Mouse (Mus musculus) gonadal fat pad, adult 2 months (tissue): ENCODE measurements around the gene Ciao2a. TPM values are rescaled to one million over a fixed set of nuclear protein-coding genes. Genes with fewer than 3 reads are reported as not detected.

ENCODE experiments used
- DNase-seq: peaks from one replicate; pipeline ENCODE4 v3.0.0-alpha.2; 2012; ENCODE audit warnings: low read depth
- polyA plus RNA-seq: library from polyadenylated mRNA; depleted of rRNA; stranded (reverse); fragments of >200 nt; gene quantifications from 2 replicates; pipeline ENCODE4 v1.2.3, GENCODE M21; 2012; rRNA removed

Ciao2a gene
- polyA plus RNA-seq, 1 experiment: 15.7 TPM

GRCm38 (mm10) chr9:66160155-66160554 lies 33.7 kb downstream of the Ciao2a start:
- DNase-seq: no peak

DNA sequence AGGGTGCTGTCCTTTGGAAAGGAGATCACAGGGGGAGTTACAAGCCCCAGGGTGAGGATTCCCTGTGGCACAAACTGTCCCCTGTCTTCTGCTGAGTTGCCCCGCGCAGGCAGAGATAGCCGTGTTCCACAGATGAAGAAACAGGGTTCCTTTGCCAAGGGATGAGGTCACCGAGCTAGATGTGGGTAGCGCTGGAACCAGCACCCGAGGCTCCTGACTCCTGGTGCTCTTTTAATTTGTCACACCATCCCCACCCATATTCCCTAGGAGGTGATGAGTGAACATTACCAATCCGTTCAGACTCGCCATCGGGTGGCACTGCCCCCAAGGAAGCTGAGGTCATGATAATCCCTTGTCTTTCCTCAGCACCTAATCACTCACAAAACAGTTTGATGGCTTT lies 36.6 kb downstream of the Ciao2a start:
- no peak for DNase-seq

- no peak for DNase-seq
Observed at GRCm38 (mm10) chr9:66167222-66167621, 40.8 kb downstream of the Ciao2a start.

DNA sequence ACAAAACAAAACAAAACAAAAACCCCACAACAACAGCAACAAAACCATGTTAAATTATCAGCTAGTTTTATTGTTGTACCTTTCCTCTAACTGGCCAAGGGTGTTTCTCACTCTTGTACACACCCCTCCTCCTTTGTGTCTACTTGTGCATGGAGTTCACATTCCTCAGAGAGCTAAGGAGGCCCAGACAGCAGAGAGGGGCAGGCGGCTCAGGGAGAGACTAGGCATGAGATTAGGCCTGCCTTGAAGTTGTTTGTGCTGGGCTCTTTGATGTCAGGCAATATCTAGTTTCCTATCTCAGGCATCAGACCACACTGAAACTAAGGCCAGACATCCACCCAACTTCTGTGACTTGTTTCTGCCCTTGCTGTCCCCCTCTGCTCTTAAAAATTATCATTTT lies 41.8 kb downstream of the Ciao2a start:
- no peak for DNase-seq

DNA sequence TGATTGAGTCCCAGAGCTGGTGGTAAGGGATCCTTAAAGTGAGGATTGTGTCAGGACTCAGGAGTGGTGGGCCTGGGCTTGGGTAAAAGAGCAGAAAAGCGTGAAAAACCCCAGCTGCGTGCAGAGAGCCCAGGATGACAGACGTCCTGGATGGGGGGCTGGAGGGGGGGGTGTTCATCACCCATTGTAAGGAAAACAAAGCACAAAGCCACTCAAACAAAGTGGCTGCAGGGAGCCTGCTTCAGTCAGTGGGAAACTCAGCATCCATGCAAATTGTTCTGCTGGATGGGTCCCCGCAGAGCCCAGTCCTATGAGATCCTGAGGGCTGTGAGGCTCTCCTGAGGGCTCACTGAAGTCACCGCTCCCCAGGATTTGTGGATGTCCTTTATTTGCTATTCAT lies 44.1 kb downstream of the Ciao2a start:
- no peak for DNase-seq

DNA sequence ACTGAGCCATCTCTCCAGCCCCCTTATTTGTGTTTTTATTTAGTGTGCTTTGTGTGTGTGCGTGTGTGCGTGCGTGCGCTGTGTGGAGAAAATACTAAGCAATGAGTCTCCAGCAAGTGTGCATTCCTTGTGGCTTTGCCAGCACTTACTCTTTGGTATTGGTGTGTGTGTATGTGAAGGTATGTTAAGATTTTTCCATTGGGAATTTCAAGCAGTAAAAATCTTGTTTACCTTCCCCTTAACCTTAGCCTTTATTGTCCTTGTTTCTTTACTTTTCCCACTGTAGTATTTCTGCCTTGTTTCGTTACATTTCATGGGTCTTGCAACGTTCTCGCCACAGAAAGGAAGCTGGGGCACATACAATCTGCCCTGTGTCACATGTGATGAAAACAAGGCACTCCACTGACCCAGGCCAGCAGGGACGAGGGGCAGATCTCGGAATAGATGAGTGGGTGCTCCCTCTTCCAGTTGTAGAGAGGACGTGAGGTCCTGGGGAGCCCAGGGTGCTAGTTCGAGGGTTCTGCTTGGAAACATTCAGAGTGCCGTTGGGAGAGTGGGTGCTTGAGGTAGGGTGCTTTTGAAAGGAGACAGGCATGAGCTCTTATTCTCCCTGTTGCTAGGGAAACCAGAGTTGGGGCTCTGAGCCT lies 45.0 kb downstream of the Ciao2a start:
- no peak for DNase-seq

GRCm38 (mm10) chr9:66173316-66173855 lies 47.0 kb downstream of the Ciao2a start:
- DNase-seq: no peak

DNA sequence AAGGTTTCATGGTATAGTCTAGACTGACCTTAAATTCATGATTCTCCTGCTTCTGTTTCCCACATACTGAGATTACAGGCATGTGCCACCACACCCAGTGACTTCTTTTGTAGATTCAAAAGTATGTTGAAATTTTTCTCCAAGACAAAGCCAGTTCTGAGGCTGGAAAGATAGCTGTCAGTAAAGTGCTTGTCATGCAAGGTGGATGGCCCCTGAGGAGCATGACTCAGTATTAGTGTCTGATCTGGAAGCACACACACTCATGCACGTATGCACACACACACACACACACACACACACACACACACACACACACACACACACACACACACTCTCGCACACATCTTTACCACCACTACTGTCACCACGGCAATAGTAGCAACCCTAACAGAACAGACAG lies 48.6 kb downstream of the Ciao2a start:
- no peak for DNase-seq

GRCm38 (mm10) chr9:66177975-66178374 lies 51.6 kb downstream of the Ciao2a start:
- DNase-seq: no peak

DNA sequence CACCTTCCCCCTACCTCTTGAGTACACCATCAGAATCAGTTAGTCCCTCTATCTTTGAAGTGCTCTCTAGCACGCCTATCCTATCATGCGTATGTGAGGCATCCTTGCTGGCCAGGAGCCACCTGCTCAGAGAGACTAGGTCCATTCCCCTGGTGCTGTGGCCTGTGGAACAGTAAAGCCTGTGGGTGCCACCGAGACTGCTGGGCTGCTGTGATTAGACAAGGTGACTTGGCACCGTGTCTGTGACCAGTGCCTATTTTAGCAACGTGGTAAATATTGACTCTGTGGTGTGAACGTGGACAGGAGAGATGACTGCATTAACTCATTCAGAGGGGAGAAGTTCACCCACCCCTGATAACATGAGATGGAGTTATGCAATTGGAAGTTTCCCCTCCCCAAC lies 53.4 kb downstream of the Ciao2a start:
- DNase-seq: no peak

DNA sequence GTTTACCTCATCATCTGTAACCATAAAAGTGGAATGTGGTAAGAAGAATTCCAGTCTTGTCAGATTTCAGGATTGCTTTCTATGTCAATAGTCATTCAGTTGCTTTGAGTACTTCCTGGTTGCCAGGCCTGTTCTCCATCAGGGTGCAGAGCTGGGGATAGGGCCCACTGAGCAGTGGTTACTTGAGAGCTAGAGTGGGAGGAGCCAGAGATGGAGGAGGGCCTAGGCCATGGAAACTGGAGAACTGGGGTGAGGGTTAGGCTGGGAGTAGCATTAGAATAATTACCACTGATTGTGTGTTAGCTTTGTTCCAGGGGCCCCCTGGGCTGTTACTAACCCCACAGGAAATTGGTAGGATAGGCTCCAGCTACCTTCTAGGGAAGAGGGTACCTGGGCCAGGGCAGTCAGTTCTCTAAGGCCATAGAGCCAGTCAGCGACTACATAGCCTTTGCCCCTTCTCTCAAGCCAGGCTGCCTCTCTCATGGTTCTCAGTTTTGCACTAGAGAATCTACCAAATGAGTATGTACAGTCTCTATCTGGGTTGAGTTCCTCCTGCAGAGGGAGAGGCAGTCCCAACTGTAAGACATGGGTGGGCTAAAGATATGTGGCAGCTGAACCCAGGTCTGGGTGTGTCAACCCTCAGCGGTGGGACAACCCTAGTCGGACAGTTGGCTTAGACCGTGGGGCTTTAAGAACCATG lies 54.9 kb downstream of the Ciao2a start:
- no peak for DNase-seq

DNA sequence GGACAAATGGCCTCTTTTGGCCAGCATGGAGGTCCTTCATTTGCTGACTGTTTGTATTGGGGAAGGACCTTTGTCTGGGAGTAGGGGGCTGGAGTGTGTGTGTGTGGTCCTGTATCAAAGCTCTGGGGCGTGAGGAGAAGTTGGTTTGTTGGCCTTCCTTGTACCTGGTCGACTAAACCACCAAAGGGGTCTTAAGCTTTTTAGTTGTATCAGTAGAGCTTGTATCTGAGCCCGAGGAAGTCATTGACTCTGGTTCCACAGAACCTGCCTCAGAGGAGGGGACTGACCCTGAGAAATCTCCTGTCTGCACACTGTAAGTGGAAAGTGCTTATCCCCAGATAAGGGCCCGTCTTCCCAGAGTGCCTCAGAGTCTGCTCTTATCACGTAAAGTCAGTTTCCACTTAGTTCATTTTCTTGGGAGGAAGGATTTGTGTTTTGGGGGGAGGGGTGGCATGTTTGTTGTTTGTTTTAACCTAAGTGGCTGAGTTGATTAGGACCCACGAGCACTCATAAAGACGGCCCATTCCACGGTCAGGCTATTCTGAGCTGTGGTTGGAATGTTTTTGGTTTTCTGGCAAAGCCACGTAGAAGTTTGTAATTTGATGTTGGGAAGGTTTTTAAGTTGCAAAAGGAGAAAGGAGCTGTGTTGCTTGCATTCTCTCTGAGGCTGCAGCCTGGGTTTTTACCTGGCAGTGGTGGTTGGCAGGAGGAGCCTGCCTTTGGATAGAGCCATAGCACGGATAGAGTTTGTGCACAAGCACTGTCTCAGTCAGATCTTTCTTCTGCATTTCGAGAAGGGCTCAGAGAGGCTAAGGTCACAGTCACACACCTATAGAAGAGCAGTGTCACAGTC lies 55.6 kb downstream of the Ciao2a start:
- DNase-seq: no peak

- DNase-seq: no peak
Observed at GRCm38 (mm10) chr9:66182679-66182993, 56.2 kb downstream of the Ciao2a start.

DNA sequence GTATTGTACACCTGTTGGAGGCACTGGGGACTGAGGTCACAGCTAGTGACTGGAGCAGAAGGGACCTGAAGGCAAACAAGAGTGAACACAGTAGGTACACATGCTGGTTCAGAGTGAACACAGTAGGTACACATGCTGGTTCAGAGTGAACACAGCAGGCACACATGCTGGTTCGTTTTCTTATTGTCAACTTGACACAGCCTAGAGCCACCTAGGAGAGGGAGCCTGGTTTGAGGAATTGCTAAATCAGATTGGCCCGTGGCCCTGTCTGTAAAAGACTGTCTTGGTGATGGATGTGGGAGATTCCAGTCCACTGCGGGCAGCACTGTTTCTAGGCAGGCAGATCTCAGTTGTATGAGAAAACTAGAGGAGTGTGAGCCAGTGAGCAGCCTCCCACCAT lies 56.6 kb downstream of the Ciao2a start:
- no peak for DNase-seq

DNA sequence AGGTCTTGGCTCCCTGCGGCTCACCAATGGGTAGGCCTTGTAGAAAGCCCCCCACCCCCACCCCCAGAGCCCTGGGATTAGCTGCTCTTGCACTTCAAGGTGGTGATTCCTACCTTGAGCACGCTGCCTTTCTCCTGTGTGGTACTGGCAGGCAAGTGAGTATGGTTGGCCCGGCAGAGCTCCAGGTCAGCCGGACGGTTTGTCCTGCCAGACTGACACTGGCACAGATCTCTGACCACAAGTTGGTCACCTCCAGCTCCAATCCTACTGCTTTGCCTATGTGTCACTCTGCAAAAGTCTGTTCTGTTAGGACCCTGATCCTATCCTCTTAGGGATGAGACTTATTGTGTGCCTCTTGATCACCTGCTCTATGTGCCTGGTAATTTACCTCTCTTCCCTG lies 58.2 kb downstream of the Ciao2a start:
- DNase-seq: no peak

DNA sequence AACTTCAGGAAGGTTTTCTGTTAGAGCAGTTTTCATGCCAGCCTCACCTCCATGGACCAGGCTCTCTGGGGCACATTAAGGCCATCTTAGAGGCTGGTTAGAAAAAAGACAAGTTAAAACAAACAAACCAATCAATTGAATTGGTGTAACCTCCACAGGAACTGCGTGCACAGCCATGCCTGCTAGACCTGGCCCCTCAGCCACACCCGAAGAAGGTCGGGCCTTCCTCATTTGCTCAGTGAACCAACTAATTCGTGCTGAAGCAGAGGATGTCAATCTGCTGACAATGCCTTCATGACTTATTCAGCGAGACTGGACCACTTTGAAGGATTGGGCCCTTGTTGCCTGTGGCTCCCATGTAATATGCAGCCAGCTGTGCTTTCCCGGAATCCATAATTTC lies 60.0 kb downstream of the Ciao2a start:
- no peak for DNase-seq

Other genes starting within 250 kb of the Ciao2a start
- 0.97 and 1.3 TPM in 2 replicates for gene Pclaf, start 236.4 kb upstream of the Ciao2a start, polyA plus RNA-seq
- gene Trip4, start 217.8 kb upstream of the Ciao2a start, polyA plus RNA-seq: 16.9 and 18.3 TPM in 2 replicates
- 6.3 and 6.6 TPM in 2 replicates for gene Csnk1g1, start 217.7 kb upstream of the Ciao2a start, polyA plus RNA-seq
- gene Ppib, start 66.4 kb upstream of the Ciao2a start, polyA plus RNA-seq: 421 and 459 TPM in 2 replicates
- gene Snx22, start 56.9 kb upstream of the Ciao2a start, polyA plus RNA-seq: 6.5 and 7.4 TPM in 2 replicates
- 131 and 133 TPM in 2 replicates for gene Snx1, start within 50 bp of the Ciao2a start, polyA plus RNA-seq
- gene Dapk2, start 31.6 kb downstream of the Ciao2a start, polyA plus RNA-seq: 5.7 and 6.2 TPM in 2 replicates
- 12.4 and 13.8 TPM in 2 replicates for gene Herc1, start 223.8 kb downstream of the Ciao2a start, polyA plus RNA-seq